Mouse (Mus musculus): Measurements from ENCODE around the gene Gpr68. TPM values are rescaled to one million over a fixed set of nuclear protein-coding genes. Genes with fewer than 3 reads are reported as not detected.

Gene Gpr68
- polyA plus RNA-seq, 1 experiment from 2014 or later, result 0.08 TPM

DNA sequence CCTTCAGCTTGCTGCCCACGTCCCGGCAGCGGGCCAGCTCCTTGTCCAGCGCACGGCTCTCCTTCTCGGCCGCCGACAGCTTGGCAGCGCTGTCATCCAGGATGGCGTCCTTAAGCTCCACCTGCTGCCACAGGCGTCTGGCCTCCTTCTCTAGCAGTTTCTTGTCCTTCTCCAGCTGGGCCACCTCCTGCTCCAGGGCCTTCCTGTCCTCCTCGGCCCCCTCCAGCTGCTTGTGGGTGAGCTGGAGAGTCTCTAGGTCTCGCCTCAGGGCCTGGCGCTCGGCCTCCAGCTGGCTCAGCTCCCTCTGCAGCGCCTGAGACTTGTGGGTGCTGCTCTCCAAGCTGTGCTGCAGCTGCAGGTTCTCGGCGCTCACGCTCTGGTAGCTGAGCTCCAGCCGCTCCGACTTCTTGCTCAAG lies 36.9 kb upstream of the Gpr68 start:
- in situ Hi-C loops (cut with MboI; ENCODE audit: low pct_unique_long_range_greater_than_20kb), result no loop called here
- no peak for TF ChIP-seq CTCF (IDR thresholded peaks at IDR 0.05)
- ATAC-seq, result no peak
- ChIA-PET POLR2A (no interaction called here), CTCF (interaction anchor here (0.8 kb wide), 1 partner anchor 94 kb away, joined by 3 read pairs; no protein-coding TSS in a partner anchor)
- DNase-seq (ENCODE audit: low read depth, low spot score), result no peak
- H3K27me3 ChIP-seq, result no peaks in the 10 kb centered on the region

DNA sequence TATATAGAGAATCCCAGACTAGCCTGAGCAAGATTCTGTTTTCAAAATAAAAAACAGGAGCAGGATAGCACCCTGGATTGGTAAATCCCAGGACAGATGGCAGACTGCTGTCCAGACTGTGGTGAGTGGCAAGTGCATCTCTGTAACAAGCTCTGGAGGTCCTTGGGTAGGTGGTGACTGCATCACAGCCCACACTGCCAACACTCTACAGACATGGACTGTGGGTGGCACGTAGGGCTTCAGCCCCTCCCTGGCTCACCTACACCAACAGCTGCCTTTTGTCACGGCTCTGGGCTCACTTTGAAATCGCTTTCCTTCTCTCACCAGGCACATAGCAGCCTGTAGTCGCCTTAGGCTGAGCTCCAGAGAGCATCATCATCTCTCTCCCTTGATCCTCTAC lies 35.1 kb upstream of the Gpr68 start:
- H3K27me3 ChIP-seq, result no peaks in the 10 kb centered on the region
- ChIA-PET CTCF (no interaction called here), POLR2A (no interaction called here)
- DNase-seq (ENCODE audit: low read depth, low spot score), result no peak
- no peak for TF ChIP-seq CTCF (IDR thresholded peaks at IDR 0.05)
- no peak for ATAC-seq
- in situ Hi-C loops (cut with MboI; ENCODE audit: low pct_unique_long_range_greater_than_20kb), result no loop called here

DNA sequence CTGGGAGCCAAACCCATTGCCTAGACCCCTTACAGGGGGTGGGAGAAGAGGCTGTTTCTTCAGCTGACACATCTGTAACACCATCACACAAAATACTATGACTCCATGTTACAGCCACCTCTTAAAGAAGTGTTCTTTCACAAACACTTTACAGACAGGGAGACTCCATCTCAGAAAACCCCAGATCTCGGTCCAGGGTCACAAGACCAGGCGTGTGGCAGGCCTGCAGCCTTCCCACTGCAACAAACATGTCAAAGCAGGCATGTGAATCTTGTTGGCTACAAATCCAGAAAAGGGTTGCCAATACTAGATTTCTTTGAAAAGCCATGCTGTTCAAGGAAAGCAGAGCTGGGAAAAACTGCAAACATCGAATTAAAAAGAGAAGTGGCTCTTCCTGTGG lies 33.4 kb upstream of the Gpr68 start:
- in situ Hi-C loops (cut with MboI; ENCODE audit: low pct_unique_long_range_greater_than_20kb), result no loop called here
- no peak for ATAC-seq
- TF ChIP-seq CTCF (IDR thresholded peaks at IDR 0.05), result no peak
- CTCF ChIA-PET, result interaction anchor here (1.0 kb wide), 1 partner anchor 10 kb away, joined by 3 read pairs; no protein-coding TSS in a partner anchor
- no peak for DNase-seq (ENCODE audit: low read depth, low spot score)
- H3K27me3 ChIP-seq, result no peaks in the 10 kb centered on the region
- POLR2A ChIA-PET, result no interaction called here

DNA sequence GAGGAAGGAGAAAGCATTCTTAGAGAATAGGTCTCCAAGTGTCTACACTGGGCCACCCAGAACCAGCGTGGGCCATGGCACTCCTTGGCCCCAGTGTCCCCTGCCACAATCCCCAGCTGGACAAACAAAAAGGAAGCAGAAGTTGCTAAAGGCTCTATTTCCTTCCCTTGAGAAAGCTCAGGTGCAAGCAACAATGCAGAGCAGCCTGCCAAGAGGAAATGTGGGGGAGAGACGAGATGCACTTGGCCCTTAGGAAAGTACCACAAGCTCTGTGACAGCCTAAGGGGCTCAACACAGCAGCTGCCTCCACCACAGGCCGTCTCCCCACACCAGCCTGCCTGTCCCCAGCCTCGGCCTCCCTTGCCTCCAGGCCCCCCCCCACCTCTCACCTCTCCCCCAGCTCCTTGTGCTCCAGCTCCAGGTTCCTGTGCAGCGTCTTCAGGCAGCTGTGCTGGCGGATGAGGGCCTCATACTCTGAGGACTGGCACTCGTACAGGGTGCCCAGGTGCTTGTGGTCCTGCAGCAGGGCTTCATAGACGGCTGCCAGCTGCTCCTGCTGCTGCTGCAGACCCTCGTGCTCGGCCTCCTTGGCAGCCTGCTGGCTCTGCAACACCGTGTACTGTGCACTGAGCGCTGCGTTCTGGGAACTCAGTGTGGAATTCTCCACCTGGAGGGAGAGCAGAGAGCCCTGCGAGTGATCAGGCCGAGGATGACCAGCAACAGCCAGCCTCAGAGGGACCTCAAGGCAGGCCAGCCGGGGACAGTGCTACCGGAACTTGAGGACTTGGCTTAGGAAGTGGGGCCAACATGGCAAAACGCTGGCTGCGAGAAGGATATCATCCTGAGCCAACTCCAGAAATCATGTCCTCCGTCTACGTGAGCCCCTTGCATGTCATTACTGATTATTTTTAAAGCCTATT lies 29.7 kb upstream of the Gpr68 start:
- in situ Hi-C loops (cut with MboI; ENCODE audit: low pct_unique_long_range_greater_than_20kb), result loop anchor here (10.0 kb wide), 1 partner anchor 213 kb away; the partner anchor contains the start of gene Rps6ka5
- no peaks in the 10 kb centered on the region for H3K27me3 ChIP-seq
- no peak for TF ChIP-seq CTCF (IDR thresholded peaks at IDR 0.05)
- no peak for ATAC-seq
- ChIA-PET POLR2A (interaction anchor here (0.6 kb wide), 1 partner anchor 1039 kb away, joined by 3 read pairs; no protein-coding TSS in a partner anchor), CTCF (interaction anchor here (1.2 to 1.5 kb wide), 2 partner anchors 10 to 11 kb away, joined by 3 to 4 read pairs; no protein-coding TSS in a partner anchor)
- DNase-seq (ENCODE audit: low read depth, low spot score), result no peak

DNA sequence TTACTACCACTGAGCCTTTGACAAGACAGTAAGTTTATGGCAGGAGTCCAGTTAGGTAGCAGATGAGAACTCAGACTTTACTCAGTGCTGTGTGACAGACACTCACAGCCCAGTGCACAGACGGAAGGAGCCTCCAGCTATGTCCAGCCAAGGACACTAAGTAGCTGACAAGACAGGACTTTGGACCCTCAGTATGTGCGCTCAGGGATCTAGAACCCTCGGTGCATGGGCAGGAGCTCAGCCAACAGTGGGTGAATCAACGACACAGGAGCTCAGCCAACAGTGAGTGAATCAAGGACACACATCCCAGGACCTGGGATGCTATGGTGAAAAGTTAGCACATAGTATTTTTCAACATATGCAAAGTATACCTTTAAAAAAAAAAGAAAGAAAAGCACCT lies 28.7 kb upstream of the Gpr68 start:
- in situ Hi-C loops (cut with MboI; ENCODE audit: low pct_unique_long_range_greater_than_20kb), result loop anchor here (10.0 kb wide), 1 partner anchor 212 kb away; the partner anchor contains the start of gene Rps6ka5
- no peaks in the 10 kb centered on the region for H3K27me3 ChIP-seq
- TF ChIP-seq CTCF (IDR thresholded peaks at IDR 0.05), result no peak
- ATAC-seq, result no peak
- DNase-seq (ENCODE audit: low read depth, low spot score), result no peak
- ChIA-PET POLR2A (interaction anchor here (0.6 kb wide), 2 partner anchors 751 to 1038 kb away, joined by 3 read pairs; no protein-coding TSS in a partner anchor), CTCF (interaction anchor here (1.2 to 1.6 kb wide), 3 partner anchors 9 to 22 kb away, joined by 3 to 6 read pairs (median 4); no protein-coding TSS in a partner anchor)

DNA sequence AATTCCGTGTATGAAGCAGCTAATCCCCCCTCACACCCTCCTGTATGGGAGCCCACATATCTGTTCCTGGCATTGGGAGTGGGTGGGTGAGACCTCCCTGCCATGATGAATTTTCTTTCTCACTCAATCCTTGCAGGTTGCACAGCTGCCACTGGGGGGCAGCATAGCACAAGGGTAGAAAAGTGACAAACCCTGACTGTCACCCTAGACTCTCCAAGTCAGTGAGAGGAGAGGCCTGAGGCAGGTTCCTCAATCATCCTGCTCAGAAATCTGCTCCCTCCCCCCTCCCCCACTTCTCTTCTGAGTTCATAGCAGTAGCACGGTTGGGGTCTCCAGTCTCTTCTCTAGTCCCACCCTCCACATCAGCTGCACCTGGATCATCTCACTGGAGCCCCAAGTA lies 28.1 kb upstream of the Gpr68 start:
- CTCF ChIA-PET, result interaction anchor here (0.7 to 1.6 kb wide), 4 partner anchors 9 to 93 kb away, joined by 3 to 6 read pairs (median 4); partner anchors contain the start of gene Ccdc88c
- DNase-seq (ENCODE audit: low read depth, low spot score) (no peak), ATAC-seq (no peak)
- TF ChIP-seq CTCF (IDR thresholded peaks at IDR 0.05), result no peak
- in situ Hi-C loops (cut with MboI; ENCODE audit: low pct_unique_long_range_greater_than_20kb), result loop anchor here (10.0 kb wide), 1 partner anchor 211 kb away; the partner anchor contains the start of gene Rps6ka5
- POLR2A ChIA-PET, result interaction anchor here (0.6 to 0.7 kb wide), 2 partner anchors 114 to 750 kb away, joined by 3 read pairs; no protein-coding TSS in a partner anchor
- H3K27me3 ChIP-seq, result no peaks in the 10 kb centered on the region

DNA sequence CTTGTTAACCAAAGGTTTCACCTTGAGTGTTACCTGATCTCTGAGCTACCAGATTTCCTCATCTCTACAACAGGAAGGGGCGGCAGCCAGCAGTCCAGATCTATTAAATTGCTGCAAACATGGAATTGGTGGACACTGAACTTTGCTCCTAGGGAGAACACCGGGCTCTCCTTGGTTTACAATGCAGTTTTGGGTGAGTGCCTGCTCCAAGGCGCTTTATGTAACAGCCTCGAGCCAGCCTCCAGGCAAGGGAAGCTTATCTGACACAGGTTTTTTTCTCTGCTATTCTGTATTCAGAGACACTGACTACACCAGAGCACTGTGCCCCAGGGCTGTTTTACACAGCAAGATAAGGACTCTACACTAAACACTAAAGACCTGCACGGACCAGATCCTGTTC lies 26.8 kb upstream of the Gpr68 start:
- CTCF ChIA-PET, result interaction anchor here (1.0 to 1.6 kb wide), 3 partner anchors 17 to 95 kb away, joined by 3 to 6 read pairs (median 3); partner anchors contain the start of gene Ccdc88c
- H3K27me3 ChIP-seq, result no peaks in the 10 kb centered on the region
- in situ Hi-C loops (cut with MboI; ENCODE audit: low pct_unique_long_range_greater_than_20kb), result loop anchor here (10.0 kb wide), 1 partner anchor 210 kb away; the partner anchor contains the start of gene Rps6ka5
- DNase-seq (ENCODE audit: low read depth, low spot score), result no peak
- no peak for TF ChIP-seq CTCF (IDR thresholded peaks at IDR 0.05)
- POLR2A ChIA-PET, result no interaction called here
- ATAC-seq, result no peak

DNA sequence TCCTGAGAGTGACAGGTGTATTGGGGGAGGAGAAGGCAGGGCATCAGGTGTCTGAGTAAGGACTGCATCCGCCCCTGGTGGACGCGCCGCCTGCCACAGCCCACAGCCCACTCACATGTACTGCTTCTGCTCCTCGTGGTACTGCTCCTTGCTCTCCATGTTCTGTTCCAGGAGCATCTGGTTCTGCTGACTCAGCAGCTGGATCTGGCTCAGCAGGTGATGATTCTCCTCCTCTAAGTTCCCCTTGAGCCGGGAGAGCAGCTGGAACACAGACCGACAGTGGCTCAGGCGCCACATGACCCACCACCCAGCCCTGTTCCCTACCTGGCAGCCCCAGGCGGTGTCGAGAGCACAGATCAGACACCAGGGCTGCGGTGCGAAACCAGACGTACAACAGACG lies 23.7 kb upstream of the Gpr68 start:
- DNase-seq (ENCODE audit: low read depth, low spot score) (no peak), ATAC-seq (no peak)
- no peaks in the 10 kb centered on the region for H3K27me3 ChIP-seq
- CTCF ChIA-PET, result interaction anchor here (0.9 to 1.8 kb wide), 3 partner anchors 9 to 98 kb away, joined by 3 to 5 read pairs (median 4); partner anchors contain the start of gene Ccdc88c
- in situ Hi-C loops (cut with MboI; ENCODE audit: low pct_unique_long_range_greater_than_20kb), result loop anchor here (10.0 kb wide), 1 partner anchor 207 kb away; the partner anchor contains the start of gene Rps6ka5
- POLR2A ChIA-PET, result no interaction called here
- TF ChIP-seq CTCF (IDR thresholded peaks at IDR 0.05), result no peak

DNA sequence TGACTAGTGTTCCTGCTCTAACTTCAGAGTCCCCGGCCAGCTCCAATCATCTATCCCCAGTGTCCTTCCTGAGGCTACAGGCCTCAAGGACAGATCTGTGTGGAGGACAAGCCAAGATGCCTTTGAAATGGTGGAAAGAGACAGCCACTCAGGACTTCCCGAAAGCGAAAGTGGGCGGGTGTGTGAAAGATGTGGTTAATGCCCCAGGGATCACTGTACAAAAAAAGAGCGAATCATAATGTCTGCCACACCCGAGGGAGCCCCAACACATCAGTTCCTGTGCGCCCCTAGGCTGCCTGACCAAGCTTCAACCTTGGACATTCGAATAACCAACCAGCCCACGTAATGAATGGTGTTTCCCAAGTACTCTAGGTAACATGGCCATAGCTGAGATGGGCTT lies 20.3 kb upstream of the Gpr68 start:
- H3K27me3 ChIP-seq, result no peaks in the 10 kb centered on the region
- ATAC-seq (no peak), DNase-seq (ENCODE audit: low read depth, low spot score) (no peak)
- TF ChIP-seq CTCF (IDR thresholded peaks at IDR 0.05), result no peak
- POLR2A ChIA-PET, result interaction anchor here (0.6 kb wide), 1 partner anchor 367 kb away, joined by 5 read pairs; no protein-coding TSS in a partner anchor
- CTCF ChIA-PET, result interaction anchor here (0.7 to 3.9 kb wide), 2 partner anchors 58 to 79 kb away, joined by 3 to 20 read pairs; no protein-coding TSS in a partner anchor
- in situ Hi-C loops (cut with MboI; ENCODE audit: low pct_unique_long_range_greater_than_20kb), result loop anchor here (5.0 kb wide), 1 partner anchor 81 kb away; no protein-coding TSS in a partner anchor

All from Patski (cell line).